Mouse (Mus musculus): ENCODE measurements at regions not wholly inside any gene's neighbourhood (a gene's known extent, or its start where the extent isn't known, plus 50 kb on each side); places are given as distances from the start of the nearest gene placed in this dataset.

- DNase-seq (ENCODE audit: low spot score in 2 of 2) = no peak
Measured at GRCm38 (mm10) chr3:101749841-101750240, 98.9 kb downstream of the Mab21l3 start.

DNA sequence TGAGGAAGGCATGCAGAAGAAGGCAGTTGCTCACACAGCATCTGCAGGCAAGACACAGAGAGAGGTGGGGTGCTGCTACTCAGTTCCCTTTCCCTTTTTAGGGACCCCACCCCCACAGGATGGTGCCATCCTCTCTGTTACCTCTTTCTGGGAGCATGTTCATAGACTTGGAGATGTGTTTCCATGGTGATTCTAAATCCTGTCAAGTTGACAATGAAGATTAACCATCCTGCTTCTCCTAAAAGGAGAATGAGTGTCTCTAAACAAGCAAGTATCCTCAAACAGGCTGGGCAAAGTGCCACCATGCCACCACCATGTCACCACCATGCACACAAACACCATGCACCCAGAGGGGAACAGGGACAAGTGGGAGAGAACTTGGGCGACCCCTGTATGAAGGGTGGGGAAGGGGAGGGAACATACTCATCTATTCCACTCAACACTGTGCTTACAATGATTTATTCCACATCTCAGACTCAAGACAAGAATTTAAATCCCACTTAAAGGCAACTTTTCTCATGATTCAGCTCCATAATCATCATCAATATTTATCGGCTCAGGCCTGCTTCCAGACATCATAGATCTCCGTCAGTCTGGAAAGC is 99.6 kb downstream of the Mab21l3 start:
- peak in 1 of 2 experiments; percentile 49 for DNase-seq (ENCODE audit: low spot score in 2 of 2)

GRCm38 (mm10) chr3:101748186-101748585 is 100.6 kb downstream of the Mab21l3 start:
- DNase-seq (ENCODE audit: low spot score in 2 of 2) = no peak

GRCm38 (mm10) chr3:101740906-101741305 is 107.9 kb downstream of the Mab21l3 start:
- no peak for DNase-seq (ENCODE audit: low spot score in 2 of 2)

GRCm38 (mm10) chr3:101737197-101737596 is 111.6 kb downstream of the Mab21l3 start:
- no peak for DNase-seq (ENCODE audit: low spot score in 2 of 2)

DNA sequence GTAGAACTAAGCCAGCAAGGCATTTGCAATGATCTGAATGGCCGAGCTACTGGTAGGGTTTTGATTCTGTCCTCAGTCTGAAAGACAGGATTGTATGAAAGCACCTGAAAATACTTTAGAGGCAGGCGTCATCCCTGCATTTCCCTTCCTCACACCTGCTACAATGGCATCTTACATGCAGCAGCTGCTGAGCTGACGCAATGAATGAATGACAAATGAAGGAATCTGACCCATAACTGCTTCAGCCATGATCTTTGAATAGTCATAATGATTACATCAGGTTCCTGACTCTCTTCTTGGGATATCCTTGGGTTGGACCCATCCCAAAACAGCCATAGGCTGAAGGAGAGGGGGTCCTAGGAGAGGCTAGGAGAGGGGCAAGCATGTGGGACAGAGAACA is 119.7 kb downstream of the Mab21l3 start:
- DNase-seq (ENCODE audit: low spot score in 2 of 2) = no peak

DNA sequence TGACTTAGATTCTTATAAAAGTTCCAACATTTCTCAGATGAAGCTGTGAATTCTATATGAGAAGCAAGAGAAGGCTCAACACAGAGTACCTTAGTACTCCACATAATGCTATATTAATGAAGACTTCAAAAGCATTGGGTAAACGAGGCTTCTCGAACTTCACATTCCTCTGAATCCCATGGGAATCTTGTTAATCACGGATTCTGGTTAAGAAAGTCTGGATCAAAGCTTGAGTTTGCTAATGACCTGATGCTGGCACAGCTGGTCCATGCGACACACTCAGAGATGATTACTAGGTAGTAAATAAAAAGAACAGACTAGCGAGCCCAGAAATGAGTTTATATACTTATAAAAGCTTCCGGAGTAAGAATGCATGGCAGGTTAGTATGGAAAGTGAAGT is 118.4 kb upstream of the Atp1a1 start:
- no peak for DNase-seq (ENCODE audit: low spot score in 2 of 2)

GRCm38 (mm10) chr3:101722001-101722400 is 117.5 kb upstream of the Atp1a1 start:
- DNase-seq (ENCODE audit: low spot score in 2 of 2) = no peak

DNA sequence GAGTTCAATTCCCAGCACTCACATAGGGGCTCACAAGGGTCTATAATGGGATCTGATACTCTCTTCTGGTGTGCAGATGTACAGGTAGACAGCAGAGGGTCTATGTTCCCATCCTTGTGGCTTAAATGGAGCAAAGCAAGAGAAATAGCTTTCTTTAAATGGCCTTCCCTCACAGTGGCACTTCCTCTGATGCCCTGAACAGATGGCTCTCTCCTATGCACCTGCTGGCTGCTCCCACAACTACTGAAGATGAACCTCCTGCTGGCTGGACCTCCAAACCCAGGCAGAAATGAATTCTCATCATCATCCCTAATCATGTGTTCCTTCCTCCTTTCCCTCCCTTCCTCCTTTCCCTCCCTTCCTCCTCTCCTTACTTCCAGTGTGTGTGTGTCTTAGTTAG is 110.9 kb upstream of the Atp1a1 start:
- DNase-seq (ENCODE audit: low spot score in 2 of 2) = no peak

- no peak for DNase-seq (ENCODE audit: low spot score in 2 of 2)
Measured at GRCm38 (mm10) chr3:101714810-101715209, 110.3 kb upstream of the Atp1a1 start.

DNA sequence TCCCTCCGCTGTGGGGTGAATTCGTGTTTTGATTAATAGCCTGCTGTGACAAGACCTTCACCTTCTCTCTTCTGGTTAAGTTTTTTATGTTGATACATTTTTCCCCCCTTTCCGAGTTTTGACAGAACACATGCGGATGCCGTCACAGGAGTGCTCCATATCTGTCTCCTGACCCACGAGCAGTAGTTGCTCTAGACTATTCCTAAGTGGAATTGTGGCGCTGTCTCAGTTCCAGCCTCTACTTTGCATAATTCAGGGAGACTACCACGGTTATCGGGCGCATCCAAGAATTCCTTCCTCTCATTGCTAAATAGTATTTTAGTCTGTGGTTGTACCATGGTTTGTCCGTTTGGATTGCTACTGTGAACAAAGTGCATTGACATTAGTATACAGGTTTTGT is 109.2 kb upstream of the Atp1a1 start:
- DNase-seq (ENCODE audit: low spot score in 2 of 2) = no peak

GRCm38 (mm10) chr3:101713138-101713638 is 108.7 kb upstream of the Atp1a1 start:
- no peak for DNase-seq (ENCODE audit: low spot score in 2 of 2)

GRCm38 (mm10) chr3:101712666-101713065 is 108.2 kb upstream of the Atp1a1 start:
- DNase-seq (ENCODE audit: low spot score in 2 of 2) = no peak

- no peak for DNase-seq (ENCODE audit: low spot score in 2 of 2)
Measured at GRCm38 (mm10) chr3:101711594-101712171, 107.2 kb upstream of the Atp1a1 start.

- DNase-seq (ENCODE audit: low spot score in 2 of 2) = no peak
Measured at GRCm38 (mm10) chr3:101709379-101709970, 105.0 kb upstream of the Atp1a1 start.

- no peak for DNase-seq (ENCODE audit: low spot score in 2 of 2)
Measured at GRCm38 (mm10) chr3:101708821-101709220, 104.3 kb upstream of the Atp1a1 start.

DNA sequence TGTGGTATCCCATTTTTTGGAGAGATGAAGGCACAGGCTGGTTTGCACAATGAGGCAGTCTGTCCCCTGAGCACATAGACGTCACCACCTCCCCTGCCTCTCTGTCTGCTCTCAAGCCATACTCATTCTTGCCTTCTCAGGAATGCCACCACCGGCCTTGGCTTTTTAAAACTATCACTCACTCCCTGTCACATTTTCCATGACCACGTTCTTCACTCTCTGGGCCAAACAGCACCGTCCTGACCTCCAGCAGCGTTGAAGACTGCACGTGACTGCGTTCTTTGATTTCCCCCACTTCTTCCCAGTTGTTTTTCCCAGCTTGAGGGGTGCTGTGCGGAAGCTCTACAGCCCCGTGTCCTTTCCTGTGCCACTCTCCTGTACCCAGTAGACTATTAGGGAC is 100.4 kb upstream of the Atp1a1 start:
- no peak for DNase-seq (ENCODE audit: low spot score in 2 of 2)

DNA sequence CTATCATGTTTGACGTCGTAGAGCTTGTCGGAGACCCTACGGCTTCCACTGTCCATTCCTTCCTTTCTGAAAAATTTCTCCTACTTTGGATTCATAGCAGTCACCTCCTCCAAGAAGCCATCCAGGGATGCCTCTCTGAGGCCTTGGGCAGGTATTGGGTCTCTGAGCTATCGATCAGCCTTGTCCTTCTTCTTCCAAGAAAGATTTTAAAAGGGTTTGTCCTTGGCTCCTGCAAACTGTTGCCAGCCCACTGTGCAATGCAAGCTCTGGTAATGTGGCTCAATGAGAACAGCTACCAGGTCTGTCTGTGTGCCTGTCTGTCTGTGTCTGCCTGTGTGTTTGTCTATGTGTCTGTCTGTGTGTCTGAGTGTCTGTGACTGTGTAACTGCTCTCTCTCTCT is 99.8 kb upstream of the Atp1a1 start:
- DNase-seq (ENCODE audit: low spot score in 2 of 2) = no peak

- DNase-seq (ENCODE audit: low spot score in 2 of 2) = no peak
Measured at GRCm38 (mm10) chr3:101701763-101702173, 97.3 kb upstream of the Atp1a1 start.

GRCm38 (mm10) chr3:101700974-101701610 is 96.6 kb upstream of the Atp1a1 start:
- no peak for DNase-seq (ENCODE audit: low spot score in 2 of 2)

GRCm38 (mm10) chr3:101699929-101700681 is 95.6 kb upstream of the Atp1a1 start:
- DNase-seq (ENCODE audit: low spot score in 2 of 2) = peak in 1 of 2 experiments; percentile 45

DNA sequence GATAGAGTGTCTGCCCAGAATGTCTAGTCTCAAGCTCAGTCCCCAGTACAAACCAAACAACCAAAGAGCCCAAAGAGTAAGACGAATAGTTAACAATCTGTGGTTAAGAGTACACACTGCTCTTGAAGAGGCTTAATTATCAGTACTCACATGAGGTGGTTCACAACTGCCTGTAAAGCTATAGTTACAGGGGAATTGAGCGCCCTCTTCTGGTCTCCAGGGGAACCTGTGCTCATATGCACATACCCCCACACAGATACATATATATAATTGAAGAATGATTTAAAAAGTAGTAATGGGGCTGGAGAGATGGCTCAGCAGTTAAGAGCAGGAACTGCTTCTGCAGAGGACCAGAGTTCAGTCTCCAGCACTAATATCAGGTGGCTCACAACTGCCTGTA is 92.3 kb upstream of the Atp1a1 start:
- DNase-seq (ENCODE audit: low spot score in 2 of 2) = no peak

All from left cerebral cortex, adult 8-10 months (tissue).